Mouse (Mus musculus) large intestine, adult 2 months (tissue): ENCODE results near the gene Gm17304. TPM values are rescaled to one million over a fixed set of nuclear protein-coding genes. Genes with fewer than 3 reads are reported as not detected.

ENCODE experiments used
- DNase-seq: peaks from one replicate; pipeline ENCODE4 v3.0.0-alpha.2; 2012; ENCODE audit warnings: low read depth, low spot score
- WGBS: fragments of 180-500 bp; shearing (Covaris S2); methylation state at CpG from one replicate; pipeline ENCODE4 v1.1.7; 2018; 5-methylcytosine and 5-hydroxymethylcytosine counted together
- polyA plus RNA-seq: library from polyadenylated mRNA; depleted of rRNA; stranded (reverse); fragments of >200 nt; gene quantifications from 2 replicates; pipeline ENCODE4 v1.2.3, GENCODE M21; 2012; rRNA removed

The Gm17304 gene
- polyA plus RNA-seq, 1 experiment, result not detected

- DNase-seq, result no peak
- WGBS, result 74% methylated on average over 2 of the region's 2 CpGs
These were observed 6.1 kb downstream of the Gm17304 start for GRCm38 (mm10) chr5:106615006-106615405.

GRCm38 (mm10) chr5:106620446-106620845, 11.5 kb downstream of the Gm17304 start:
- no peak for DNase-seq
- WGBS, result 90% methylated on average over 6 of the region's 6 CpGs

GRCm38 (mm10) chr5:106622193-106622592, 13.3 kb downstream of the Gm17304 start:
- DNase-seq, result no peak
- 86% methylated on average over 5 of the region's 5 CpGs for WGBS

- DNase-seq, result no peak
- WGBS, result 90% methylated on average over 4 of the region's 4 CpGs
These were observed 14.4 kb downstream of the Gm17304 start for GRCm38 (mm10) chr5:106623337-106623736.

GRCm38 (mm10) chr5:106628369-106629149, 19.7 kb downstream of the Gm17304 start:
- DNase-seq, result no peak
- WGBS, result 62% methylated on average over 8 of the region's 8 CpGs

GRCm38 (mm10) chr5:106636423-106636946, 27.6 kb downstream of the Gm17304 start:
- WGBS, result 87% methylated on average over 13 of the region's 13 CpGs
- DNase-seq, result no peak

- no peak for DNase-seq
- 93% methylated on average over 2 of the region's 2 CpGs for WGBS
These were observed 30.7 kb downstream of the Gm17304 start for GRCm38 (mm10) chr5:106639627-106640026.

- DNase-seq, result no peak
- 71% methylated on average over 5 of the region's 5 CpGs for WGBS
These were observed 31.4 kb downstream of the Gm17304 start for GRCm38 (mm10) chr5:106640235-106640809.

- no peak for DNase-seq
- WGBS, result 93% methylated on average over 3 of the region's 3 CpGs
These were observed 33.0 kb downstream of the Gm17304 start for GRCm38 (mm10) chr5:106641876-106642275.

- WGBS, result 91% methylated on average over 4 of the region's 4 CpGs
- DNase-seq, result no peak
These were observed 34.5 kb downstream of the Gm17304 start for GRCm38 (mm10) chr5:106643434-106643833.

- no peak for DNase-seq
These were observed 40.5 kb downstream of the Gm17304 start for GRCm38 (mm10) chr5:106649441-106649840.

- no peak for DNase-seq
These were observed 41.1 kb downstream of the Gm17304 start for GRCm38 (mm10) chr5:106649995-106650394.

- 92% methylated on average over 4 of the region's 4 CpGs for WGBS
- no peak for DNase-seq
These were observed 43.4 kb downstream of the Gm17304 start for GRCm38 (mm10) chr5:106652220-106652753.

- 85% methylated on average over 3 of the region's 3 CpGs for WGBS
- no peak for DNase-seq
These were observed 44.0 kb downstream of the Gm17304 start for GRCm38 (mm10) chr5:106652790-106653328.

Other genes starting within 250 kb of the Gm17304 start
- gene Barhl2, start 150.9 kb upstream of the Gm17304 start, polyA plus RNA-seq, result not detected in 2 replicates
- 3.7 and 9.2 TPM in 2 replicates for gene Zfp644, start 88.2 kb downstream of the Gm17304 start, polyA plus RNA-seq